16 mouse cellular contexts compared by ENCODE assay signal in genomic region chr11:78815986-78816792, GRCm38 (mm10). TPM values are rescaled to one million over a fixed set of nuclear protein-coding genes. Genes with fewer than 3 reads are reported as not detected.
DNase-seq lines count a peak whose midpoint lies in the region; ATAC-seq and TF ChIP-seq lines count a peak whose summit lies in the region.
"Had no signal": no experiment of that assay in that cellular context is flagged by ENCODE, and none has a peak within 500 bp of the region (broad histone marks: within the 10 kb centered on the region; RNA-seq: fewer than 3 reads in every experiment).

No protein-coding gene starts in this region.

- TF ChIP-seq CTCF in MEL (IDR thresholded peaks at IDR 0.05 in 2 of 3, conservative IDR thresholded peaks at IDR 0.05 in 1 of 3; ENCODE audit: control insufficient read depth in 1 of 3, insufficient read depth in 1 of 3, low read depth in 2 of 3, low read length in 3 of 3, poor library complexity in 1 of 3, severe bottlenecking in 1 of 3), result no peak

- 22% methylated on average over 14 of the region's 14 CpGs for WGBS in forebrain, embryonic 12.5 days
- 24% methylated on average over 14 of the region's 14 CpGs for WGBS in hindbrain, embryonic 14.5 days
- 24% methylated on average over 14 of the region's 14 CpGs for WGBS in midbrain, embryonic 16.5 days
- 75% methylated on average over 14 of the region's 14 CpGs for WGBS in heart, embryonic 12.5 days

- H3K27me3 ChIP-seq in MEL (ENCODE audit: control insufficient read depth in 1 of 2, insufficient read depth in 2 of 2, low read length in 2 of 2), result peaks cover 0 to 7% of the 10 kb centered on the region in 2 experiments; a peak in 1 of 4 replicates
- H3K27me3 ChIP-seq in forebrain, embryonic 12.5 days, result peaks cover 5% of the 10 kb centered on the region; the same call in 1 of the 2 replicates
- no peaks in the 10 kb centered on the region for H3K27me3 ChIP-seq in hindbrain, embryonic 14.5 days (ENCODE audit: control insufficient read depth, insufficient read depth, low read length)
- no peaks in the 10 kb centered on the region for H3K27me3 ChIP-seq in midbrain, embryonic 16.5 days (ENCODE audit: control insufficient read depth, insufficient read depth, low read depth, low read length)
- H3K27me3 ChIP-seq in heart, embryonic 12.5 days (replicated peaks), result no peaks in the 10 kb centered on the region
- H3K27me3 ChIP-seq: embryonic facial prominence, embryonic 15.5 days had no signal

- DNase-seq in MEL (ENCODE audit: low read depth, low spot score), result no peak
- peak; percentile 46 for DNase-seq in hindbrain, embryonic 14.5 days (ENCODE audit: low spot score)
- DNase-seq in right cerebral cortex, postnatal 25 days, result no peak
- no peak for DNase-seq in layer of hippocampus, postnatal 14 days (ENCODE audit: low spot score in 2 of 2)
- DNase-seq: adrenal gland, postnatal 14 days; B cell, adult 2 months; cerebellum, postnatal 36 days; right cerebral cortex, postnatal 14 days; thymus, postnatal 36 days had no signal

- no peak overlapping the region for H3K9ac ChIP-seq in MEL (ENCODE audit: control insufficient read depth, low read depth, low read length, poor library complexity, severe bottlenecking)
- H3K9ac ChIP-seq in forebrain, embryonic 12.5 days, result no peak overlapping the region
- H3K9ac ChIP-seq in hindbrain, embryonic 14.5 days, result 0 out of 2 replicates have a peak overlapping the region, but pooled peaks have one; percentile 13
- H3K9ac ChIP-seq in midbrain, embryonic 16.5 days (ENCODE audit: low read depth, low read length), result 0 out of 2 replicates have a peak overlapping the region, but pooled peaks have one; percentile 28
- no peak overlapping the region for H3K9ac ChIP-seq in heart, embryonic 12.5 days
- H3K9ac ChIP-seq: embryonic facial prominence, embryonic 15.5 days had no signal

- H3K79me2 ChIP-seq in MEL (ENCODE audit: control insufficient read depth, insufficient read depth, low read length, poor library complexity), result no peaks in the 10 kb centered on the region

- H3K27ac ChIP-seq in MEL (ENCODE audit: control insufficient read depth, low read depth, low read length), result no peak overlapping the region
- peak overlapping the region; percentile 89 for H3K27ac ChIP-seq in forebrain, embryonic 12.5 days
- H3K27ac ChIP-seq in hindbrain, embryonic 14.5 days, result peak overlapping the region; percentile 77
- peak overlapping the region; percentile 73 for H3K27ac ChIP-seq in midbrain, embryonic 16.5 days (ENCODE audit: low read length)
- no peak overlapping the region for H3K27ac ChIP-seq in heart, embryonic 12.5 days (ENCODE audit: poor library complexity, severe bottlenecking)
- H3K27ac ChIP-seq: embryonic facial prominence, embryonic 15.5 days; kidney, postnatal 0 days had no signal

- peak; percentile 60 for ATAC-seq in forebrain, embryonic 12.5 days (ENCODE audit: low FRiP score)
- peak; percentile 54 for ATAC-seq in hindbrain, embryonic 14.5 days (ENCODE audit: low FRiP score)
- ATAC-seq in midbrain, embryonic 16.5 days, result 0 out of 2 replicates have a peak, but pooled peaks have one; percentile 19
- no peak for ATAC-seq in heart, embryonic 12.5 days (ENCODE audit: insufficient number of reproducible peaks, low FRiP score)
- ATAC-seq: lung, postnatal 0 days had no signal

- TF ChIP-seq POLR2A in MEL (IDR thresholded peaks at IDR 0.05; ENCODE audit: control insufficient read depth in 1 of 2, insufficient read depth in 1 of 2, low read depth in 1 of 2, low read length in 2 of 2, poor library complexity in 1 of 2), result no peak

- peaks cover 5 to 12% of the 10 kb centered on the region in 2 experiments; a peak in 3 of 4 replicates for H3K4me1 ChIP-seq in MEL (ENCODE audit: control insufficient read depth in 1 of 2, insufficient read depth in 2 of 2, low read length in 2 of 2)
- H3K4me1 ChIP-seq in forebrain, embryonic 12.5 days, result peaks cover 70% of the 10 kb centered on the region
- peaks cover 55% of the 10 kb centered on the region for H3K4me1 ChIP-seq in hindbrain, embryonic 14.5 days (replicated peaks; ENCODE audit: control insufficient read depth, insufficient read depth, low read length)
- peaks cover 24% of the 10 kb centered on the region for H3K4me1 ChIP-seq in midbrain, embryonic 16.5 days (ENCODE audit: control insufficient read depth, insufficient read depth, low read length)
- peaks cover 10% of the 10 kb centered on the region for H3K4me1 ChIP-seq in heart, embryonic 12.5 days (replicated peaks)
- H3K4me1 ChIP-seq: embryonic facial prominence, embryonic 15.5 days had no signal

- H3K4me2 ChIP-seq in forebrain, embryonic 12.5 days, result no peak overlapping the region
- H3K4me2 ChIP-seq in hindbrain, embryonic 14.5 days (replicated peaks), result no peak overlapping the region
- no peak overlapping the region for H3K4me2 ChIP-seq in midbrain, embryonic 16.5 days (ENCODE audit: low read length)
- no peak overlapping the region for H3K4me2 ChIP-seq in heart, embryonic 12.5 days
- H3K4me2 ChIP-seq: embryonic facial prominence, embryonic 15.5 days; liver, embryonic 11.5 days had no signal

- peaks cover 0 to 8% of the 10 kb centered on the region in 2 experiments; a peak in 2 of 4 replicates for H3K36me3 ChIP-seq in MEL (ENCODE audit: control insufficient read depth in 1 of 2, insufficient read depth in 2 of 2, low read length in 2 of 2)
- H3K36me3 ChIP-seq in forebrain, embryonic 12.5 days (replicated peaks), result no peaks in the 10 kb centered on the region
- no peaks in the 10 kb centered on the region for H3K36me3 ChIP-seq in hindbrain, embryonic 14.5 days (replicated peaks; ENCODE audit: control insufficient read depth, insufficient read depth)
- H3K36me3 ChIP-seq in midbrain, embryonic 16.5 days (ENCODE audit: control insufficient read depth, insufficient read depth, low read length), result no peaks in the 10 kb centered on the region
- no peaks in the 10 kb centered on the region for H3K36me3 ChIP-seq in heart, embryonic 12.5 days
- H3K36me3 ChIP-seq: embryonic facial prominence, embryonic 15.5 days had no signal

- H3K9me3 ChIP-seq in MEL (replicated peaks; ENCODE audit: insufficient read depth, low read length), result no peaks in the 10 kb centered on the region
- H3K9me3 ChIP-seq in forebrain, embryonic 12.5 days, result no peaks in the 10 kb centered on the region
- no peaks in the 10 kb centered on the region for H3K9me3 ChIP-seq in hindbrain, embryonic 14.5 days (ENCODE audit: control insufficient read depth, low read length)
- no peaks in the 10 kb centered on the region for H3K9me3 ChIP-seq in midbrain, embryonic 16.5 days (replicated peaks; ENCODE audit: control insufficient read depth, low read length, poor library complexity, severe bottlenecking)
- no peaks in the 10 kb centered on the region for H3K9me3 ChIP-seq in heart, embryonic 12.5 days (replicated peaks)
- H3K9me3 ChIP-seq: embryonic facial prominence, embryonic 15.5 days had no signal

- H3K4me3 ChIP-seq in MEL (ENCODE audit: control insufficient read depth in 1 of 2, insufficient read depth in 1 of 2, low read depth in 2 of 2, low read length in 2 of 2), result no peak overlapping the region
- no peak overlapping the region for H3K4me3 ChIP-seq in forebrain, embryonic 12.5 days (replicated peaks)
- H3K4me3 ChIP-seq in hindbrain, embryonic 14.5 days (replicated peaks; ENCODE audit: low read length), result no peak overlapping the region
- no peak overlapping the region for H3K4me3 ChIP-seq in midbrain, embryonic 16.5 days (ENCODE audit: low read depth, low read length)
- no peak overlapping the region for H3K4me3 ChIP-seq in heart, embryonic 12.5 days
- H3K4me3 ChIP-seq: embryonic facial prominence, embryonic 15.5 days had no signal

- TF ChIP-seq EP300 in MEL (IDR thresholded peaks at IDR 0.05; ENCODE audit: low read depth in 1 of 2, low read length in 2 of 2), result no peak

- no peak for TF ChIP-seq RAD21 in MEL (IDR thresholded peaks at IDR 0.05; ENCODE audit: low read depth, low read length)

TF ChIP-seq in MEL, 35 proteins besides CTCF, POLR2A, EP300 and RAD21:
- TF ChIP-seq ZNF384 (IDR thresholded peaks at IDR 0.05; ENCODE audit: low read depth, low read length) (0 out of 2 replicates have a peak, but pooled peaks have one; percentile 15), TBP (IDR thresholded peaks at IDR 0.05; ENCODE audit: low read depth, low read length) (no peak), MAFK (IDR thresholded peaks at IDR 0.05; ENCODE audit: borderline replicate concordance, low read depth, low read length) (no peak)
TF ChIP-seq in MEL: peak in this region for 1.

RNA-seq across cellular contexts. Expression of gene Lyrm9, which starts 10.2 kb away (rescaled TPM):
- total RNA-seq in MEL (2012; rRNA removed), result 31.6 and 37.5 TPM in 2 replicates
- polyA plus RNA-seq in MEL (2012; ENCODE audit: insufficient read depth in 1 of 2, insufficient read length in 2 of 2, low read depth in 1 of 2, low replicate concordance in 2 of 2, missing spikeins in 1 of 2), result 10 to 100 TPM in 1 of 2 experiments, not detected in 1; 48.6 TPM
- 24.8 and 26.0 TPM in 2 replicates for polyA plus RNA-seq in forebrain, embryonic 12.5 days (2016; fragmentation: Nextera tagmentation; extraction: Ambion mirVana)
- polyA plus RNA-seq in hindbrain, embryonic 14.5 days (2014; fragmentation: Nextera tagmentation; extraction: Ambion mirVana), result 32.3 and 35.7 TPM in 2 replicates
- polyA plus RNA-seq in midbrain, embryonic 16.5 days (2015; fragmentation: Nextera tagmentation; extraction: Ambion mirVana), result 40.6 and 47.9 TPM in 2 replicates
- polyA plus RNA-seq in heart, embryonic 12.5 days (2016; fragmentation: Nextera tagmentation; extraction: Ambion mirVana), result 33.5 and 35.9 TPM in 2 replicates
- 10 to 100 TPM; 19.4 to 22.0 TPM for total RNA-seq in layer of hippocampus, postnatal 14 days (2021)

Comparison
In these comparisons a context has a peak if more than half of its experiments do, and no peak if none do; other contexts are left out.
1. H3K27ac ChIP-seq: peak in forebrain, embryonic 12.5 days (single experiment), hindbrain, embryonic 14.5 days (single experiment) and midbrain, embryonic 16.5 days (single experiment); none in MEL (single experiment) and heart, embryonic 12.5 days (single experiment).
2. H3K9ac ChIP-seq: peak in hindbrain, embryonic 14.5 days (single experiment) and midbrain, embryonic 16.5 days (single experiment); none in MEL (single experiment), forebrain, embryonic 12.5 days (single experiment) and heart, embryonic 12.5 days (single experiment).